Mouse (Mus musculus) E14TG2a.4 (cell line): ENCODE data around the gene Dapk2.

Experiments used
- CTCF ChIP-seq: conservative IDR thresholded peaks from 2 replicates; pipeline ENCODE4 v1.5.1; 2014; ENCODE audit warnings: low read length
- NANOG ChIP-seq: IDR thresholded peaks from 2 replicates; pipeline ENCODE4 v1.6.1; 2014; ENCODE audit warnings: borderline replicate concordance, low read length, mixed read lengths
- POU5F1 ChIP-seq: IDR thresholded peaks from 2 replicates; pipeline ENCODE4 v1.6.1; 2014; ENCODE audit warnings: low read length, borderline replicate concordance

GRCm38 (mm10) chr9:66225737-66226485 lies 67.9 kb downstream of the Dapk2 start:
- no peak for TF ChIP-seq CTCF
- no peak for TF ChIP-seq NANOG
- no peak for TF ChIP-seq POU5F1
